Mouse (Mus musculus) testis, adult 2 months (tissue): ENCODE data around the gene Myo5a. TPM values are rescaled to one million over a fixed set of nuclear protein-coding genes. Genes with fewer than 3 reads are reported as not detected.
"Not testable (repeated sequence)": the region's sequence is repeated elsewhere in the genome, so short reads cannot be mapped to it uniquely, and the experiment has no call there.

Source experiments
- H3K27ac ChIP-seq: fragments of 200-500 bp; 2 replicates; pipeline ENCODE4 v1.5.1; 2012; ENCODE audit warnings: low read depth, low read length; ENCODE audit not compliant: control insufficient read depth, insufficient read depth
- H3K27me3 ChIP-seq: fragments of 200-500 bp; 2 replicates; pipeline ENCODE4 v1.6.1; 2012; ENCODE audit warnings: mild to moderate bottlenecking, low read length, moderate library complexity; ENCODE audit not compliant: control insufficient read depth, insufficient read depth
- H3K36me3 ChIP-seq: fragments of 200-500 bp; 2 replicates; pipeline ENCODE4 v1.6.1; 2012; ENCODE audit warnings: mild to moderate bottlenecking, low read length; ENCODE audit not compliant: control insufficient read depth, insufficient read depth
- H3K4me1 ChIP-seq: fragments of 200-500 bp; 2 replicates; pipeline ENCODE4 v1.6.1; 2012; ENCODE audit warnings: low read length; ENCODE audit not compliant: control insufficient read depth, insufficient read depth
- H3K4me3 ChIP-seq: fragments of 200-500 bp; 2 replicates; pipeline ENCODE4 v1.5.1; 2012; ENCODE audit warnings: low read depth, mild to moderate bottlenecking, low read length, moderate library complexity, mixed read lengths; ENCODE audit not compliant: control insufficient read depth
- CTCF ChIP-seq: fragments of 200-500 bp; IDR thresholded peaks from 2 replicates; pipeline ENCODE4 v1.5.1; 2012; ENCODE audit warnings: low read depth, mild to moderate bottlenecking, inconsistent platforms, low read length, moderate library complexity; ENCODE audit not compliant: control insufficient read depth, insufficient read depth, insufficient replicate concordance
- POLR2A ChIP-seq: fragments of 200-500 bp; IDR thresholded peaks from 2 replicates; pipeline ENCODE4 v1.6.1; 2012; ENCODE audit warnings: low read depth, mild to moderate bottlenecking, inconsistent platforms, low read length, moderate library complexity; ENCODE audit not compliant: control insufficient read depth
- polyA plus RNA-seq: library from polyadenylated mRNA; depleted of rRNA; stranded (reverse); fragments of >200 nt; gene quantifications from 2 replicates; pipeline ENCODE4 v1.2.3, GENCODE M21; 2012

Gene Myo5a
- polyA plus RNA-seq, 1 experiment = 7.6 TPM

DNA sequence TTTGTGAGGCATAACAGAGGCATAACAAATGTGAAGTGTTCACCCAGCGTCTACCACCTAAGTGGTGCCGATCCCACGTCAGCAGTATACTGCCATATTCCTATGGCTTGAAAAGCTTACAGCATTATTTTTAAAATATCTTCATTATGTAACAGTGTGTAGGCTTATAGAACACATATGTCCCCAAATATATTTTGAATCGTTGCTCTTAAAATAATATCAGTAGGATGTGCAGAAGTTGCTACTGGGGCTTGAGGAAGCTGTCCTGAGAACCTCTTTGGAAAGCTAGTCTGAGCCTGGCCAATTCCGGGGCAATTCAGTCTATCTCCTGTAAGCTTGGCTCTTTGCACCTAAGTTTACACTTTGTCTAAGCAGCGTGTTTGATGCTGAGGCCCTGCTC lies 177.1 kb downstream of the Myo5a start:
- no peak overlapping the region for H3K27ac ChIP-seq
- H3K4me3 ChIP-seq = no peak overlapping the region
- H3K36me3 ChIP-seq = no peaks in the 10 kb centered on the region
- no peaks in the 10 kb centered on the region for H3K27me3 ChIP-seq
- no peaks in the 10 kb centered on the region for H3K4me1 ChIP-seq
- TF ChIP-seq POLR2A = no peak
- no peak for TF ChIP-seq CTCF

DNA sequence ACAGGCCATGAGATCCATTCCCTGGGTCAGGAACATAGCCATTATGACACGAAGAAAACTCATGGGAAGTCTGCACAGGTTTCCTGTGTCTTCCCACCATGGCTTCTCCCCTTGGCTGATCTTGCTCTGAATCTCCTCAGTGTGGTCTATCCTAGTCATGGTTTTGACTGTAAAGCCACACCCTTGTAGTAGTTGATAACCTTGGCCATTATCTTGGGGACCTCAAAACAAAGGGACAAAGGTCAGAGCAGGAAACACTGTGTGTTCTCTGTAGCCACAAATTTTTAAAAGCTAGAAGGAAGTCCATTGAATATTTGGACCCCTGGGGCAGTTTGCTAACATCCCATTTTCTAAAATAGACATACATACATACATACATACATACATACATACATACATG lies 177.5 kb downstream of the Myo5a start:
- Histone ChIP-seq H3K4me1 (no peaks in the 10 kb centered on the region), H3K27me3 (no peaks in the 10 kb centered on the region), H3K27ac (no peak overlapping the region), H3K36me3 (no peaks in the 10 kb centered on the region), H3K4me3 (no peak overlapping the region)
- no peak for TF ChIP-seq CTCF
- TF ChIP-seq POLR2A = no peak

DNA sequence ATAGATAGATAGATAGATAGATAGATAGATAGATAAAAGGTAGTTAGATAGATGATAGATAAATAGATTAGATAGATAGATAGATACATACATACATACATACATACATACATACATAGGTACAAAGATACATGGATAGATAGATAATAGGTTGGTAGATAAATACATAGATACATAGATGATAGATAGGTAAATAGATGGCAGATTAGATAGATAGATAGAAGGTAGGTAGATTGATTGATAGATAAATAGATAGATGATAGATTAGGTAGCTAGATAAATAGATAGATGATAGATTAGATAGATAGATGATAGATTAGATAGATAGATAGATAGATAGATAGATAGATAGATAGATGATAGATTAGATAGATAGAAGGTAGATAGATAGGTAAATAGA lies 178.1 kb downstream of the Myo5a start:
- no peak for TF ChIP-seq CTCF
- TF ChIP-seq POLR2A = no peak
- H3K27ac ChIP-seq = no peak overlapping the region
- no peaks in the 10 kb centered on the region for H3K36me3 ChIP-seq
- no peaks in the 10 kb centered on the region for H3K4me1 ChIP-seq
- H3K27me3 ChIP-seq = no peaks in the 10 kb centered on the region
- no peak overlapping the region for H3K4me3 ChIP-seq

- H3K4me1 ChIP-seq, H3K4me3 ChIP-seq, H3K27me3 ChIP-seq, H3K27ac ChIP-seq, H3K36me3 ChIP-seq: not testable (repeated sequence)
These were observed 182.3 kb downstream of the Myo5a start for GRCm38 (mm10) chr9:75253158-75253557.

- no peaks in the 10 kb centered on the region for H3K36me3 ChIP-seq
- TF ChIP-seq POLR2A (no peak), CTCF (no peak)
These were observed 183.0 kb downstream of the Myo5a start for GRCm38 (mm10) chr9:75253766-75254165.

DNA sequence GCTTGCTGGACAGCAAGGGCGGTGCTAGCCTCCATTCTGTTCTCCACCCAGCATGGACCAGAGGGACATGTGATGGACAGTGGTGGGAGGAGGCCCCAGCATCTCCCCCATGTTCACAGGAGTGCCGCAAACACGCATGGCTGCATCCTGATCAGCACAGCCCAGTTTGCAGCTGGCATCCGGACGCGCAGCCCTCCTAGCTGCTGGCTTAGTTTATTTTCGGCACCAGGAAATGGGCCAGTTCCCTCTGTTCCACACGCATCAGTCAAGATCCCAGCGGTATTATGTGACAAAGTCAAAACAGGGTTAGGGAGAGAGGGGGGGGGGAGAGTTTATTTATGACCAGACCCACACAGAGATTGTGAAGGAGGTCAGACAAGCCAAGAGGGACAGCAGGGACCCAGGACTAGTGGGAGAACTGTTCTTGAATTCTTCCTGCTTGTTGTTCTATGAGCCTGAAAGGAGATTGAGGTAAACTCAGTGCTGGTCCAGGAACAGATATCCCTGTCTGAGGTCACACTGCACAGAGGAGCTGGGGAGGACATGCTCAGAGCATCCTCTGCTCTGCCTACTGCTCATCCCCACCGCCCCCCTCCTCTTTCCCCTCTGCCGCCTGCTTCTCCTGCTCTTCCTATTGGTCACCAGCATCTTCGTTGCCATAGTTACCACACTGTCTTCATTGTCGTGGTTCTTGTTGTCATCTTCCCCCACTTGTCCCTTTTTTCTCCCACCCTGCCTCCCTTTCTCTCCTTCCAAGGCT lies 183.6 kb downstream of the Myo5a start:
- H3K4me1 ChIP-seq = no peaks in the 10 kb centered on the region
- H3K27ac ChIP-seq = no peak overlapping the region
- no peaks in the 10 kb centered on the region for H3K36me3 ChIP-seq
- no peak overlapping the region for H3K4me3 ChIP-seq
- H3K27me3 ChIP-seq = no peaks in the 10 kb centered on the region
- no peak for TF ChIP-seq CTCF
- no peak for TF ChIP-seq POLR2A

More at GRCm38 (mm10) chr9:75253766-75254165, 183.0 kb downstream of the Myo5a start:
- Histone ChIP-seq H3K27ac (no peak overlapping the region), H3K27me3 (no peaks in the 10 kb centered on the region), H3K4me1 (no peaks in the 10 kb centered on the region), H3K4me3 (no peak overlapping the region)

DNA sequence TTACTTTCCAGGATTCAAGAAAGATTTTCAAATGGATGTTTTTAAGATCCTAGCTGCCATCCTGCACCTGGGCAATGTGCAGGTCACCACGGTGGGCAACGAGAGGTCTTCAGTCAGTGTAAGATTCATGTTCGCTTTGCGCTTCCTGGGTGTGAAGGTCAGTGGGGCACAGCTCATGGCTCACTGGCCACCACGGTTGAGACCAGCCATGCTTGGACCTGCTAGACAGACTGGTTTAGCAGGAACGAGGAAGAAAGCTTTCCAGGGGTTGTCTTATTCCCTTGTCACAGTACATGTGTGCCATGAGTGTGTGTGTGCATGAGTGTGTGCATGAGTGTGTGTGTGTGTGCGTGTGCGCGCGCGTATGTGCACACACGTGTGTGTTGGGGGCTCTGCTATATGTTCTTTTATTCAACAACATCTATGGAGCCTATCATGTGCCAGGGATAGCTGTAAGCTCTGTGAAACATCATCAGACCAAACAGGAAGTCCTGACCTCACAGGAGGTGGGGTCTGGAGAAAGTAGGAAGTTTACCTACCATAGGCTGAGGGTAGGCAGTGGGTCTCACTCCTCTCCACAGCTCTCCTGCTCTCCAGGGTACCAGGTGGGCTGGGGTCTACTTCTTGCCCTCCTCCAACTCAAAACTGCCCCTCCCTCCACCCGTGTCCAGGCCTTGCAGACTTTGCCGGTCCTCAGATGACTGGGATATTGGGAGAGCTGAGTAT lies 185.2 kb downstream of the Myo5a start:
- H3K27me3 ChIP-seq = no peaks in the 10 kb centered on the region
- TF ChIP-seq POLR2A (no peak), CTCF (no peak)
- no peak overlapping the region for H3K27ac ChIP-seq
- H3K4me1 ChIP-seq = no peaks in the 10 kb centered on the region
- no peaks in the 10 kb centered on the region for H3K36me3 ChIP-seq
- no peak overlapping the region for H3K4me3 ChIP-seq

DNA sequence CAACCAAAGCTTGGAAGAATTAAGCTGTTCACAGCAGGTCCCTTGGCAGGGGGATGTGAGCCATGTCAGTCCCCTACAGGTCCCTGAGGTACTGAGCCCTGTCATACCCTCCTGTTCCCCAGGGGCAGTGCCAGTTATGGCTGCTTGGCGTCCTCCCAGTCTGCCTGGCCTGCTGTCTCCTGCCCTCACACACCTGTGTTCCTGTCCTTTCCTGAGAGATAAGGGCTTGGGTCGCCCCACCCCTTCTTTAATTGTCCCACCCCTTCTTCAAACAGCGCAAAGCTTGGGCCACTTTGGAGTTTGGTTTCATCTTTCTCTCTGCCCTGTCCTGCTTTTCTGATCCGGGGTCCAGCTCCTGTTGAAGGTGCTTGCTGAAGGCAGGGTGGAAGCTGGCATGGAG lies 188.0 kb downstream of the Myo5a start:
- Histone ChIP-seq H3K4me1 (no peaks in the 10 kb centered on the region), H3K36me3 (no peaks in the 10 kb centered on the region), H3K4me3 (no peak overlapping the region), H3K27ac (no peak overlapping the region), H3K27me3 (no peaks in the 10 kb centered on the region)
- TF ChIP-seq POLR2A (no peak), CTCF (no peak)
